Mouse (Mus musculus) urinary bladder, postnatal 36 days (tissue): ENCODE measurements at regions not wholly inside any gene's neighbourhood (a gene's known extent, or its start where the extent isn't known, plus 50 kb on each side); places are given as distances from the start of the nearest gene placed in this dataset.

Experiments
- DNase-seq, 2 experiments: peaks; one replicate each; pipeline ENCODE4 v3.0.0; 2022; ENCODE audit warnings: low spot score in 2 of 2, mixed read lengths in 1 of 2

- DNase-seq = no peak
These were observed 133.3 kb upstream of the Nrp1 start for GRCm38 (mm10) chr8:128225123-128225522.

DNA sequence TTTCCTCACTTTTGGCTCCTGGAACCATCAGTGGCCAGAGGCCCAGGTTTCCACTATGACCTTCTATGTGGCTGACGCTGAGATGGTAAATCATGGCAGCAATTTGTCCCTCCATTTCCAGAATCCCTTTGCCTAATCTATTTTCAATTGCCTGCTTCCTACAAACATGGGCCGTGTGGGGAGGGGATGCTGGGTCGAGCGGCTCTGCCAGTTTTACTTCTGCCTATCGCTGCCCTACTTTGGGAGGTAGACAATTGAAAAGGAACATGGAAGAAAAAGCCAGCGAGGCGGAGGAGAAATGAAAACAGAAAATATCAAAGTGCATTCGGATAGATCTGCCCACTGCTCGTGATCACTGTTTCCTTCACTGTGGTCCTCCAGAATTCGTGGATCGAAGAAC, 123.3 kb upstream of the Nrp1 start:
- no peak for DNase-seq

- no peak for DNase-seq
These were observed 122.9 kb upstream of the Nrp1 start for GRCm38 (mm10) chr8:128235527-128235926.

- DNase-seq = no peak
These were observed 122.3 kb upstream of the Nrp1 start for GRCm38 (mm10) chr8:128236097-128236496.

DNA sequence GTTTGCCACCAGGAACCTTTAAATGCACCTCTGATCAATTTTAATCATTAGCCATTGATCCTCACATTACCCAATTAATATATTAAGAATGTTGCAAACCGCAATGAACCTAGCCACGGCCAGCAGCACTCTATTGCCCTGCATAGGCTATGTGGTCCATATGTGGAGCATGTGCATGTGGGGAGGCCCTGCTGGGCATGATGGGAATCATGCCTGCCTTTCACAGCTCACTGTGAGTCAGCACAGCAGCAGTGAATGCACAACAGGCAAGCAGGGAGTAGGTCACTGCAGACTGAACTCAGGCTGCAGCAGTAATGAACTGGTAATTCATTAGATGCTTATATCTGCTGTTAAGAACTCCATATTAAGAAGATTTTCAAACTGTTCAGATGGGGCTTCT, 119.5 kb upstream of the Nrp1 start:
- DNase-seq = no peak

- DNase-seq = peak in 1 of 2 experiments; percentile 2
These were observed 118.6 kb upstream of the Nrp1 start for GRCm38 (mm10) chr8:128239783-128240182.

GRCm38 (mm10) chr8:128241200-128241599, 117.2 kb upstream of the Nrp1 start:
- no peak for DNase-seq

- no peak for DNase-seq
These were observed 115.7 kb upstream of the Nrp1 start for GRCm38 (mm10) chr8:128242465-128243251.

- DNase-seq = no peak
These were observed 106.7 kb upstream of the Nrp1 start for GRCm38 (mm10) chr8:128251723-128252122.

GRCm38 (mm10) chr8:128260836-128261235, 97.6 kb upstream of the Nrp1 start:
- no peak for DNase-seq

- no peak for DNase-seq
These were observed 97.0 kb upstream of the Nrp1 start for GRCm38 (mm10) chr8:128261367-128261766.

- no peak for DNase-seq
These were observed 95.0 kb upstream of the Nrp1 start for GRCm38 (mm10) chr8:128263251-128263947.

DNA sequence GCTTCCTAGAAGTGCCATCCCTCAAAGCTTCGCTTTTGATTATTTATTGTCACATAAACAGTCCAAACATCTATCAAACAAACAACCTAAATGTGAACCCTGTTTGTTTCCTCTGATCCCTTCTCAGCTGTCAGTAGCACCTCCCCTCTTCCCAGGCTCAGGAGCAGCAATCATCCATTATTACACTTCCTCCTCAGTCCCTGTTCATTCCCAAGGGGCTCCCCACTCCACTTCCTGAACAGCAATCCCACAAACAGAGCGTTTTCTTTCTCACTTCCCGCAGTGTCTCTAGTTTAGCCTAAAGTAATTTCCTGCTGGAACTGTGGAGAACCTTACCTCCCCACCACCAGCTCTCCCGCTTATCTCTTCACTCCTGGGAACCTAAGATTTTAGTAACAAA, 91.1 kb upstream of the Nrp1 start:
- no peak for DNase-seq

DNA sequence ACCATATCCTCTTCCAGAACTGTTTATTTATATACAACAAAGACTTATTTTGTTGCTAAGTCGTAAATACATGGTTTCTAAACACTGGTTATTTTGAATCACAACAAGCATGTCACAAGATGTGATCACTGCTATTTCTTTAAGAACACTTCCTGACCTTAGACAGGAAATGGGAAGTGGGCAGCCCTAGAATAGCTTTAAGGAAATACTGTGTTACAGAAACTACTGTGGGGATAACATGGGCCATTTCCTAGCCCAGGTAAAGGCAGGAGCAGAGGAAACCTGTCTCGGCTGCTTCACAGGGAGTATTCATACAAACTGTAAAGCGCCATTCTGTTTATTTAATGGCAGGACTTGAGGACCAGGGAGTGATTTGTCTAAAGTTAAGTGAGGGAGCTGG, 90.4 kb upstream of the Nrp1 start:
- DNase-seq = no peak

- DNase-seq = no peak
These were observed 88.9 kb upstream of the Nrp1 start for GRCm38 (mm10) chr8:128269546-128269945.

DNA sequence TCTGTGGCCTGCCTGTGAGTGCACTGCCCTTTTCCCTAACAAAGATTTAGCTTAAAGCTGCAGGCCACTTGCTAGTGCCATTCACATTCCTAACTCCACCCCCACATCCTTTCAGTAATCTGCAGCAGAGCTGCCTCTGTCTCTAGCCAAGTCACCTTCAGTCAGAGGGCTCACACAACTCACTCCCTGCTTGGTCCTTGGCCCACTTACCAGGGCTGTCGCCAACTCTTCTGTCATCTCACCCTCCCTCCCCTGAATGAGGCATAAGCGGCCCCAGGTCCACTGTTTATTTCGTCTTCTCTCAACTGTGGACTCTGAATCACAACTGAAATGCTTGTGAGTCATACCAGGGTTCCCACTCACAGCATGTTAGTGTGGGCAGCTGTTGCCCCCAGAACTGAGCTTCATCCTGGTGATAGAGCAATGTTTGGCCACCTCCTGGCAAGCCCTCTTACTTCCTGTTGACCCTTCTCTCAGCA, 85.5 kb upstream of the Nrp1 start:
- peak in 1 of 2 experiments; percentile 18 for DNase-seq

- DNase-seq = no peak
These were observed 81.9 kb upstream of the Nrp1 start for GRCm38 (mm10) chr8:128276475-128276874.

DNA sequence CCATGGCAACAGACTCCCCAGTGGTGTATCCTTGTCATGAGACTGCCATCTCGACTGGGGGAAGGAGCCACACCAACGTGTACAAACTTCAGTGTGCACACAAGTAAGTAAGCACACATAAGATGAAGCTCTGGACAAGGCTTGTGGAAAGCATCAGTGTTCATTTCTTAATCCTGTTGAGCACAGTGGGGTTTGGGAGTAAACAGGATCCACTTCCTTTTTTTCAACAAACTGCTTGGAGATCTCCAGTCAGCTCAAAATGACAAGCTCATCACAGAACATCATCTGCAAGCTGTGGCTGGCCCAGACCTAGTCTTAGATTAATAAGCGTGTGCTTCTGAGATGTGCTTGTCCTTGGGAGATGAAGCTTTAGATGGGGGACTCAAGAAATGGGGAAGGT, 75.6 kb upstream of the Nrp1 start:
- DNase-seq = no peak

DNA sequence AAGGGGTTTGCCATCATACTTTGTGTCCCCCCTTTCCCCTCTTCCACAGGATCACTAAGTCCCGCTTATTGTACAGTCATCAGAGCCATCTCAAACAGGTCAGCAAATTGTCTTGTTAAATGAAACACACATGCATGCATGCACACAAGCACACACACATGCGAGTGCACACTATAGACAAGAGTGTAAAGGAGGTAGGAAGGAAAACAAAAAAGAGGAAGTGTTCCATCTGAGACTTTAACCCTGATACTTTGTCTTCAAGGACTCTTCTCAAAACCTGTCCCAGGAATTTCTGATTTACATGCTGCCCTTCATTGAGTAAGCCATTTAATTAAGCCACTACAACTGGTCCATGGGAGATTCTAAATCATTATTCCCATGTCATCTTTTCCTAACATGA, 75.0 kb upstream of the Nrp1 start:
- no peak for DNase-seq

- DNase-seq = no peak
These were observed 73.6 kb upstream of the Nrp1 start for GRCm38 (mm10) chr8:128284816-128285215.

DNA sequence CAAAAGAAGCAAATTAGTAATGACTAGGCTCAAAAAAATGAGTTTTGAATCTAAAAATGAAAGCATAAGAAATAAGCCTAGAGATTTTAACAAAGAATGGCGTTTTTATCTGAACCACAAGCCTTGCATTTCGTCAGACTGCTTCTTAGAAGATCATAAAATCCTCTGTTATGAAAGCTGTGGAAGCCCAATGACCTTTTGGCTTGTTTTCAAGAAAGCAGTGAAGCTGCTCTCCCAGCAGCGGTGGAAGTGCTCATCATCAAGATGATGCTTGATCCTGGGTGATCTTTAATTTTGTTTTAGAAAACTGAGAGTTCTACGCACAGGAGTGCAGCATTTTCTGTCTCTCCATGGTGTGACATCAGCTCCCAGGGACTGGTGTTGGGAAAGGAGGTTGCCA, 68.3 kb upstream of the Nrp1 start:
- peak in 1 of 2 experiments; percentile 6 for DNase-seq

GRCm38 (mm10) chr8:128292394-128292793, 66.0 kb upstream of the Nrp1 start:
- no peak for DNase-seq

GRCm38 (mm10) chr8:128296728-128297380, 61.5 kb upstream of the Nrp1 start:
- DNase-seq = no peak
